Mouse (Mus musculus): ENCODE measurements around the gene Gnaq. TPM values are rescaled to one million over a fixed set of nuclear protein-coding genes. Genes with fewer than 3 reads are reported as not detected.

Gene Gnaq
- polyA plus RNA-seq, 1 experiment from 2014 or later, result 52.7 TPM

DNA sequence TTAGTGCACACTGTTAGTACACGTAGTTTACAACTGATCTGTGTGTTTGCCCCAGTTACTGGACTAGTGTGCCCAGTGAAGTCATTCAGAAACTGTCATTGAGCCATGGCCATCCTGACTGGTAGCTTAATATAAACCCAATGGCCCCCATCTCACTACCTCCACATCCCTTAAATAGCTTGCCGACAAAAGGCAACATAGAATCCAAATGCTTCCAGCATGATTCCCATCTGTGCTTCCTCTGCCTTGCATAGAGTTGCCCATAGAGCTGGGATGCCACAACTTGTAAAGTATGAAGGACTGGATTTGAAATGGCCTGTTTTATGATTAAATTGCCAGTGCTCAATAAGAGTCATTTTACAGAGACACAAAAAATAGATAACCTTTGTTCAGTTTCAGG is 212.9 kb downstream of the Gnaq start:
- H3K9ac ChIP-seq (replicated peaks; ENCODE audit: low read length), result no peak overlapping the region
- WGBS, result 94% methylated on average over 2 of the region's 2 CpGs
- no peak overlapping the region for H3K4me3 ChIP-seq (replicated peaks; ENCODE audit: low read depth, low read length)
- no peak overlapping the region for H3K4me2 ChIP-seq (ENCODE audit: low read length)
- ATAC-seq (ENCODE audit: low FRiP score, low TSS enrichment), result no peak
- no peaks in the 10 kb centered on the region for H3K9me3 ChIP-seq (ENCODE audit: control insufficient read depth, low read length)
- no peaks in the 10 kb centered on the region for H3K36me3 ChIP-seq (ENCODE audit: control insufficient read depth, insufficient read depth, low read length)
- no peak for DNase-seq
- H3K27ac ChIP-seq (replicated peaks; ENCODE audit: low read depth, low read length), result no peak overlapping the region
- no peaks in the 10 kb centered on the region for H3K27me3 ChIP-seq (ENCODE audit: control insufficient read depth, insufficient read depth, low read length)
- no peaks in the 10 kb centered on the region for H3K4me1 ChIP-seq (ENCODE audit: control insufficient read depth, insufficient read depth, low read length)

DNA sequence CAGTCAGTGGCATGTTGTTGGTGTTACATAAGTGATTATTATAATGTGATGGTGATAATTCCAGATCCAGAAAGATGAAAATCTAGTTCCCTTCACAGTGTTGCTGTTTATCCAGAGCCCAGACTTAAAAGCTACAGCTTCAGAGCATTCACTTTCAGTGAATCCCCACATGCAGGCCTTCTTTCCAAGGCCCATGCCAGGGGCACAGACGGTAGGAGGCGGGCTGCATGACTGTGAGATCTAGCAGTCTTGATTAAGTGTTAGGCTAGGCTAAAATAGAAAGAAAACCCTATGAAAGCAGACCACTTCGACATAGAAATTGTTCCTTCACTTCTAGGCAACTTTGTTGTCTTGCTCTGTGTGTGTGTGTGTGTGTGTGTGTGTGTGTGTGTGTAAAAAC is 214.4 kb downstream of the Gnaq start:
- 93% methylated on average over 3 of the region's 3 CpGs for WGBS
- no peaks in the 10 kb centered on the region for H3K4me1 ChIP-seq (ENCODE audit: control insufficient read depth, insufficient read depth, low read length)
- no peak overlapping the region for H3K9ac ChIP-seq (replicated peaks; ENCODE audit: low read length)
- ATAC-seq (ENCODE audit: low FRiP score, low TSS enrichment) (no peak), DNase-seq (no peak)
- H3K4me3 ChIP-seq (replicated peaks; ENCODE audit: low read depth, low read length), result no peak overlapping the region
- H3K9me3 ChIP-seq (ENCODE audit: control insufficient read depth, low read length), result no peaks in the 10 kb centered on the region
- H3K36me3 ChIP-seq (ENCODE audit: control insufficient read depth, insufficient read depth, low read length), result no peaks in the 10 kb centered on the region
- no peak overlapping the region for H3K4me2 ChIP-seq (ENCODE audit: low read length)
- H3K27ac ChIP-seq (replicated peaks; ENCODE audit: low read depth, low read length), result no peak overlapping the region
- H3K27me3 ChIP-seq (ENCODE audit: control insufficient read depth, insufficient read depth, low read length), result no peaks in the 10 kb centered on the region

DNA sequence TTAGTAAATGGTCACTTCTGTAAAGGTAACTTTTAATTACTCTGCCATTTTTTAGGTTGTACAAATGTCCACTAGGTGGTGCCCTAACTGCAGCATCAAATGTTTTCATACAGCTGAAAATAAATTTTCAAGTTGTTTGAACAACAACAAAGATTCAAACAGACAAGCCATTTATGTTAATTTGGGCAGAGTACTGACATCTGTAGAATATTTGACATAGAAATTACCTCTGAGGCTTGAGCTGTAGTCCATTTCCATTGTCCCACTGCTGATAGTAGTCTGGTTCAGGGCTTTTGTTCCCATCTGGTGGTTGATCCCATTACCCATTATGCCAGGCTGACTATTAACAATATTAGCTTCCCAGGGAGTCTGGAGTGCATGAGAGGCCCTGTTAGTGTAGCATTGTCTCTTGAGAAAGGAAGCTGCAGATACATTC is 221.1 kb downstream of the Gnaq start:
- H3K4me2 ChIP-seq (ENCODE audit: low read length), result no peak overlapping the region
- ATAC-seq (ENCODE audit: low FRiP score, low TSS enrichment) (peak; percentile 34; the same call in 1 of the 2 replicates), DNase-seq (peak; percentile 78)

DNA sequence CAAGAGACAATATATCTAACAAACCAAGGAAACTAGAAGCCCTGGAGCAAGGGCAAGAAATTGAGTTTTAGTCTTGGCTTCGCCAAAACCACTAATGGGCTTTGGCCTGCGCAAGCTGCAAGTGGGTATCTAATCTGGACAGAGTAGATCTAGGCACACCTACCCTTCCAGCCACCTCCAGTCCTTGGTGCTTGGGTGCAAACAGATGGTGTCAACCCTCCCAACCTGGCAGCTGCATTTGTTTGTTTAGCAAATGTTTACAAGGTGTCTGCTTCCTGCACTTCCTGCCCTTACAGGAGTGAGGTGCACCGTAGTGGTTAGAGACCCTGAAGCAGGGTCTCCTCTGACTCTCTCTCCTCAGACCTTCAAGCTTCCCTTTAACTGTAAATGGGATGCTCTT is 225.5 kb downstream of the Gnaq start:
- 94% methylated on average over 3 of the region's 3 CpGs for WGBS
- DNase-seq, result no peak
- H3K36me3 ChIP-seq (ENCODE audit: control insufficient read depth, insufficient read depth, low read length), result 0 out of 2 replicates have a peak, but pooled peaks cover 7% of the 10 kb centered on the region
- H3K9me3 ChIP-seq (ENCODE audit: control insufficient read depth, low read length), result no peaks in the 10 kb centered on the region
- 0 out of 2 replicates have a peak, but pooled peaks cover 4% of the 10 kb centered on the region for H3K4me1 ChIP-seq (ENCODE audit: control insufficient read depth, insufficient read depth, low read length)
- no peak for ATAC-seq (ENCODE audit: low FRiP score, low TSS enrichment)
- no peak overlapping the region for H3K4me3 ChIP-seq (replicated peaks; ENCODE audit: low read depth, low read length)
- no peak overlapping the region for H3K9ac ChIP-seq (replicated peaks; ENCODE audit: low read length)
- H3K4me2 ChIP-seq (ENCODE audit: low read length), result no peak overlapping the region
- no peak overlapping the region for H3K27ac ChIP-seq (replicated peaks; ENCODE audit: low read depth, low read length)
- no peaks in the 10 kb centered on the region for H3K27me3 ChIP-seq (ENCODE audit: control insufficient read depth, insufficient read depth, low read length)

More for the DNA sequence above, 221.1 kb downstream of the Gnaq start:
- H3K27ac ChIP-seq (replicated peaks; ENCODE audit: low read depth, low read length), result no peak overlapping the region
- no peaks in the 10 kb centered on the region for H3K9me3 ChIP-seq (ENCODE audit: control insufficient read depth, low read length)
- H3K27me3 ChIP-seq (ENCODE audit: control insufficient read depth, insufficient read depth, low read length), result no peaks in the 10 kb centered on the region
- H3K9ac ChIP-seq (replicated peaks; ENCODE audit: low read length), result no peak overlapping the region
- H3K4me3 ChIP-seq (replicated peaks; ENCODE audit: low read depth, low read length), result no peak overlapping the region
- H3K4me1 ChIP-seq (ENCODE audit: control insufficient read depth, insufficient read depth, low read length), result 0 out of 2 replicates have a peak, but pooled peaks cover 4% of the 10 kb centered on the region
- H3K36me3 ChIP-seq (ENCODE audit: control insufficient read depth, insufficient read depth, low read length), result no peaks in the 10 kb centered on the region

DNA sequence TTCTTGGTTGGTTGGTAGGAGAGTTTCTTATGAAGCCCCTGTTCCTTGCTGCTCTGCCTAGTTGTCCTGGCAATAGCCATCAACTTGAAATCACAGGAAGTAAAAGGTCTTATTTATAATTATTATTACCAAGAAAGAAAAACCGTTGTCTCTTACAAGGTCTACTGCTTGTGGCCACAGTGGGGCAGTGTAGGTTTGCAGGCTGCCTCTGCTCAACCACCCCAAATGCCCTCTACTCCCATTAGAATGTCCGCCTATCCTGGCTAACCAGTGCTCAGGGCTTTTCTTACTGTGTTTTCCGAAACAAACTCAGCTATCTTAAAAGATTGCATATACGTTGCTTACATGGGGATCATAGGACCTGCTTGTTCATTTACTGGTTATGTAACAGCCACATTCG is 226.3 kb downstream of the Gnaq start:
- Histone ChIP-seq H3K4me3 (replicated peaks; ENCODE audit: low read depth, low read length) (no peak overlapping the region), H3K9me3 (ENCODE audit: control insufficient read depth, low read length) (no peaks in the 10 kb centered on the region), H3K27me3 (ENCODE audit: control insufficient read depth, insufficient read depth, low read length) (no peaks in the 10 kb centered on the region), H3K27ac (replicated peaks; ENCODE audit: low read depth, low read length) (no peak overlapping the region), H3K9ac (replicated peaks; ENCODE audit: low read length) (no peak overlapping the region), H3K4me1 (ENCODE audit: control insufficient read depth, insufficient read depth, low read length) (0 out of 2 replicates have a peak, but pooled peaks cover 1% of the 10 kb centered on the region), H3K36me3 (ENCODE audit: control insufficient read depth, insufficient read depth, low read length) (0 out of 2 replicates have a peak, but pooled peaks cover 7% of the 10 kb centered on the region), H3K4me2 (ENCODE audit: low read length) (no peak overlapping the region)
- ATAC-seq (ENCODE audit: low FRiP score, low TSS enrichment) (no peak), DNase-seq (peak; percentile 47)
- 70% methylated on average over 5 of the region's 5 CpGs for WGBS

DNA sequence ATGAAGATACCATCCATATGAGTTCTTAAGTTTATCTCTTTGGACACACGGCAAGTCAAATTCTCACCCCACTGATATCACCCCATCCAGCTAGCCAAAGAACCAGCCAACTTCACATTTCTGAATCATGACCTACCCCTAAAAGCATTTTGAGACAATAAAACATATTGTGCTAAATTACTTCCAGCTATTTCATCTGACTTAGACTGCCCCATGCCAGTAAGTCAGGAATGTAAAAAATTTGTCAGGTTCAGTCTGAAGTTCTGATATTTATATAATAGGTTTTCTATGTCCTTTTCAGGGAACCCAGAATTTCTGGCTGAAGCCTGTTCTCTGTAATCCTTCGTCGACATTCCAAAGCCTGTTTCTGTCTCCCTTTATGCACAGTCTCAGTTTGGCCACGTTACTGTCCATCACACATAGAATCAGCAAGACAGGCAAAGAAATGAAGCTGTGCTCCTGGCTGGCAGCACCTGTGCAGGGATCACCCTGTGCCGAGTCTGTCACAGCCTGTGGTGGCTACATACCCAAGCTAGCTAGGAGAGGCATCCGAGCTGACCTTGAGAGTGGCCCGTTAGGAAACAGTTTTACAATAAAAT is 233.9 kb downstream of the Gnaq start:
- no peak overlapping the region for H3K27ac ChIP-seq (replicated peaks; ENCODE audit: low read depth, low read length)
- no peak overlapping the region for H3K4me2 ChIP-seq (ENCODE audit: low read length)
- no peak for ATAC-seq (ENCODE audit: low FRiP score, low TSS enrichment)

DNA sequence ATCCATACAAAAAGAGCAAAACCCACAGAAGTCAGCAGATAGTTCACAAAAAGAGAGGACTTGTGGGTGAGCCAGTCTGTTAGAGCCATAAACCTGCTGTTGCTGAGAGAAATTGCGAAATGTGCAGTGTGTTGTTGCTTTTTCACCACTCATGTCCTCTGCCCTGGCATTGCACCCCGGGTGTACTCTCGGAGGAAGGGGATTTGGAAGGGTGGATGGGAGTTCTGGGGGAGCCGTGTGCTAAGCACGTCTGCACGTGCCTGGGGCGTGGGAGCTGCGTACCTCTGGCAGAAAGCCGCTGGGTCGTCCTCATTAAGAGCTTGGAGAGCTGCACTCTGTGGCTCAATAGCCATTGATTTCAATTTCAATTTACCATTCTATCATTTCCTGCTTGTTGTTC is 234.6 kb downstream of the Gnaq start:
- Histone ChIP-seq H3K4me3 (replicated peaks; ENCODE audit: low read depth, low read length) (no peak overlapping the region), H3K27me3 (ENCODE audit: control insufficient read depth, insufficient read depth, low read length) (no peaks in the 10 kb centered on the region), H3K36me3 (ENCODE audit: control insufficient read depth, insufficient read depth, low read length) (no peaks in the 10 kb centered on the region; the same call in 1 of the 2 replicates), H3K27ac (replicated peaks; ENCODE audit: low read depth, low read length) (peak overlapping the region; percentile 17), H3K9me3 (ENCODE audit: control insufficient read depth, low read length) (no peaks in the 10 kb centered on the region), H3K9ac (replicated peaks; ENCODE audit: low read length) (no peak overlapping the region), H3K4me2 (ENCODE audit: low read length) (no peak overlapping the region), H3K4me1 (ENCODE audit: control insufficient read depth, insufficient read depth, low read length) (0 out of 2 replicates have a peak, but pooled peaks cover 11% of the 10 kb centered on the region)
- DNase-seq (peak; percentile 43), ATAC-seq (ENCODE audit: low FRiP score, low TSS enrichment) (no peak)
- 70% methylated on average over 10 of the region's 10 CpGs for WGBS

More for the DNA sequence above, 233.9 kb downstream of the Gnaq start:
- WGBS, result 82% methylated on average over 7 of the region's 7 CpGs
- no peak overlapping the region for H3K4me3 ChIP-seq (replicated peaks; ENCODE audit: low read depth, low read length)
- H3K4me1 ChIP-seq (ENCODE audit: control insufficient read depth, insufficient read depth, low read length), result 0 out of 2 replicates have a peak, but pooled peaks cover 11% of the 10 kb centered on the region
- no peak for DNase-seq
- H3K9ac ChIP-seq (replicated peaks; ENCODE audit: low read length), result no peak overlapping the region
- H3K9me3 ChIP-seq (ENCODE audit: control insufficient read depth, low read length), result no peaks in the 10 kb centered on the region
- H3K27me3 ChIP-seq (ENCODE audit: control insufficient read depth, insufficient read depth, low read length), result no peaks in the 10 kb centered on the region
- peaks cover 4% of the 10 kb centered on the region; the same call in 1 of the 2 replicates for H3K36me3 ChIP-seq (ENCODE audit: control insufficient read depth, insufficient read depth, low read length)

DNA sequence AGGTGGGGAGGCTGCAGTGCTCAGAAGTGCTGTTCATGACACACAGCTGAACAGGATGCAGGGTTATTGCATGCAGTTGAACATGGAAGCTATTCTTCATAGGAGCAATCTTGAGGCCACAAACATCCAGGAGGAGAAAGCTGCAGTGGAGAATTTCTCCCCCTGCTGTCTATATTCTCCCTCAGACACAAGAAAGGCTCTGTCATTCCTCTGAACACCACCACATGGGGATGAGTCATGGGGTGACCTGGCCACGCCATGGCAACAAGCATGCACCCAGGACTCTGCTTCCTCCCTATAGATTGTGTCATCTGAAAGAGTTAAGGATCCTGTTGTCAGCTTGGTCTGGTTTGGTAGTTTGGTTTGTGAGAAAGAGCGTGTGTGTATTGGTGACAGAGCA is 239.0 kb downstream of the Gnaq start:
- no peak overlapping the region for H3K4me2 ChIP-seq (ENCODE audit: low read length)
- DNase-seq, result no peak
- no peak overlapping the region for H3K9ac ChIP-seq (replicated peaks; ENCODE audit: low read length)
- H3K27me3 ChIP-seq (ENCODE audit: control insufficient read depth, insufficient read depth, low read length), result no peaks in the 10 kb centered on the region
- WGBS, result 92% methylated on average over 2 of the region's 2 CpGs
- H3K4me3 ChIP-seq (replicated peaks; ENCODE audit: low read depth, low read length), result no peak overlapping the region
- H3K9me3 ChIP-seq (ENCODE audit: control insufficient read depth, low read length), result no peaks in the 10 kb centered on the region
- peaks cover 22% of the 10 kb centered on the region for H3K4me1 ChIP-seq (ENCODE audit: control insufficient read depth, insufficient read depth, low read length)
- H3K36me3 ChIP-seq (ENCODE audit: control insufficient read depth, insufficient read depth, low read length), result no peaks in the 10 kb centered on the region
- H3K27ac ChIP-seq (replicated peaks; ENCODE audit: low read depth, low read length), result no peak overlapping the region
- ATAC-seq (ENCODE audit: low FRiP score, low TSS enrichment), result no peak

All from midbrain, embryonic 14.5 days (tissue).